Mouse (Mus musculus) brain, embryonic 14.5 days (tissue): ENCODE data around the gene Pla2g2c.

Source experiments
- CTCF ChIP-seq: fragments of 200-500 bp; IDR thresholded peaks from 2 replicates; pipeline ENCODE4 v1.5.1; 2012; ENCODE audit warnings: inconsistent platforms, mild to moderate bottlenecking, moderate library complexity, borderline replicate concordance; ENCODE audit not compliant: insufficient read depth, insufficient read length; ENCODE audit errors: extremely low read depth
- POLR2A ChIP-seq: fragments of 200-500 bp; IDR thresholded peaks from 2 replicates; pipeline ENCODE4 v1.6.1; 2012; ENCODE audit warnings: mild to moderate bottlenecking, inconsistent platforms, borderline replicate concordance; ENCODE audit not compliant: poor library complexity, insufficient read depth, insufficient read length, severe bottlenecking; ENCODE audit errors: extremely low read depth

- TF ChIP-seq POLR2A (no peak), CTCF (no peak)
These were observed 5.9 kb upstream of the Pla2g2c start for GRCm38 (mm10) chr4:138718586-138719263.
